Mouse (Mus musculus) naive thymus-derived CD4-positive, alpha-beta T cell, adult 5 months (primary cell): ENCODE measurements around the gene Fam53a. TPM values are rescaled to one million over a fixed set of nuclear protein-coding genes. Genes with fewer than 3 reads are reported as not detected.

Source experiments
- polyA plus RNA-seq: library from polyadenylated mRNA; unstranded; fragments of 100-300 nt; shearing (Covaris generic); gene quantifications from one replicate; pipeline ENCODE4 v1.2.1, GENCODE M21; 2017

Gene Fam53a
- polyA plus RNA-seq = 66.8 TPM

DNA sequence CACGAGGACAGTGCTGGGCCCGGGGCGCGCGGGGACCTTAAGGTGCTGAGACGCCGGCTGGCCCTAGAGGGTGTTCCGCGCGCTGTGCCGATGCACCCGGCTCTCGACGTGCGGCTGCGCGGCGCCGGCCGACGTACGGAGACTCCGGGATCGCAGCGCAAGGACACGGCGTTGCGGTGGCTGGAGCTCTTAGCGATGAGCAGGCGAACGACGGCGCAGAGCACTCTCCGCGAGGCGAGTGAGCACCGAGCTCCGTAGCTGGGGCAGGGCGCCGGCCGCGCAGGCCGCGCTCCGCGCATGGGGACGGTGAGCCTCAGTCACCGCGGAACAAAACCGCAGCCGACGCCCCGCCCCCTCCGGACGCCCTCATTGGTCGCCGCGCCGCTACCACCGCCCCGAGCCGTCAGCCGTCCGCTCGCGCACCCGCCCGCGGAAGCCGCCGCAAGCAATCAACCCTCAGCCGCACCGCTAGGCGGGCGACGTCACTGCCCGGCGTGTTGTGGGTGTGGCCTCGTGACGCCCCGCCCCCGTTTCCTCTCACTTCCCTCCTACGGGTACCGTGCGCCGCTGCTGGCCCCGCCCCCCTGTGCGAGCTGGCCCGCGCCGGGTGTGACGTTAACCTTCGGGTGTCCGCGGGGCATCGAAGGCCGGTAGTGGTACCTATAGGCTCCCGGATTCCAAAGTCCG is at the start of gene Fam53a, which contains the start of gene Gm9903:
Fam53a (minus strand) TSS at position 335 of the 687 bp plus-strand sequence.
Gm9903 (plus strand) TSS at position 625 of the 687 bp plus-strand sequence.

GRCm38 (mm10) chr5:33657787-33658663 is 28.6 kb upstream of the Fam53a start, which contains the start of the genes Tacc3 and Tmem129:
Gene Tacc3, plus strand, starts transcription at chr5:33658128.
Gene Tmem129, minus strand, starts transcription at chr5:33658416.

DNA sequence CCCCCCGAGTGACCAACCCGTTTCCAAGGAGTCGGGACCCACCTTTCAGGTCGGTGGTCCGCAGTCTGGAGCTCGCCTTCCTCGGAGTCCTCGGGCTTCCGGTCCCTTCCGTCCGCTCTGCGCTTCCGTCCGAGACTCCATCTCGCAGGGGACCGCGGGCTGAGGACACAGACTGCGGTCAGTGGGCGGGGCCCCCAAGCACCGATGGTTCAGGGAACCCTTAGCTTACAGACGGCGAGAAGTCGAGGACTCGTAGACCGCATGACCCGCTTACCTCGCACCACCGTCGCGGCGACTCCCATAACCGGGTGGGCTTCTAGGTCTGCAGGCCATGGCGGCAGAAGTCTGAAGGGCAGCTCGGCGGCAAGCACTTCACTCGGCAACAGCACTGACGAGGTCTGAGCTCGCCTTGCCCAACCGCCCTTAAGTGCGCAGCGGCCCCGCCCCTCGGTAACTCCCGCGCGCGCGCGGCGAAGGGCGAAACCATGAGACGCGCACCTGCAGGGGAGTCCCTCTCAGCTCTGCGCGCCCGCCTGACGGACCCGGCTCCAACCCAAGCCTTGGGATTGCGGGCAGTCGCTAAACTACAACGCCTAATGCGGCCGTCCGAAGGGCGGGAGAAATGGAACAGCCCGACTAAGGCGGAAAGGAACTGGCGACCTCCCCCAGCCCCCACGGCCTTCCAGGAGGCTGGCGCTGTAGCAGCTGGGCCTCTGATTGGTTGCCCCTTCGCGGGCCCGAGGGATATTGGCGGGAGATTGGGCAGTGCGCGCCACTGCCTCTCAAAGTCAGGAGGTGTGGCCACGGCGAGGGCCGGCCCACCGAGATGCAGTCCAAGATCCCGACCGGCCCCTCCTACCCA is 22.7 kb upstream of the Fam53a start, which contains the start of gene Slbp:
Slbp (minus strand) TSS at position 654 of the 862 bp plus-strand sequence.

Other genes starting within 250 kb of the Fam53a start
- gene Nkx1-1, start 195.7 kb downstream of the Fam53a start, polyA plus RNA-seq = not detected
- 0.60 TPM for gene Gm9903, start 290 bp upstream of the Fam53a start, polyA plus RNA-seq
- 202 TPM for gene Slbp, start 22.9 kb upstream of the Fam53a start, polyA plus RNA-seq
- 9.6 TPM for gene Tacc3, start 28.5 kb upstream of the Fam53a start, polyA plus RNA-seq
- gene Tmem129, start 28.8 kb upstream of the Fam53a start, polyA plus RNA-seq = 14.0 TPM
- gene Fgfr3, start 92.0 kb upstream of the Fam53a start, polyA plus RNA-seq = 0.52 TPM
- 101 TPM for gene Letm1, start 153.2 kb upstream of the Fam53a start, polyA plus RNA-seq
- 16.5 TPM for gene Nsd2, start 191.1 kb upstream of the Fam53a start, polyA plus RNA-seq